Mouse (Mus musculus) stomach, adult 2 months (tissue): ENCODE measurements around the gene Gm3317. TPM values are rescaled to one million over a fixed set of nuclear protein-coding genes. Genes with fewer than 3 reads are reported as not detected.

Experiments
- polyA plus RNA-seq: library from polyadenylated mRNA; depleted of rRNA; stranded (reverse); fragments of >200 nt; gene quantifications from 2 replicates; pipeline ENCODE4 v1.2.3, GENCODE M21; 2012; rRNA removed

The Gm3317 gene
- polyA plus RNA-seq: not detected in 2 replicates

GRCm38 (mm10) chr14:5164235-5164634 lies at the start of gene Gm3317:
TSS of gene Gm3317 (plus strand) at chr14:5164535.

GRCm38 (mm10) chr14:5131219-5131618 lies 33.1 kb upstream of the Gm3317 start, which contains the start of gene Gm8279:
TSS of gene Gm8279 (plus strand) at chr14:5131519.

GRCm38 (mm10) chr14:5185493-5185892 lies 21.2 kb downstream of the Gm3317 start, which contains the start of gene Gm8271:
TSS of gene Gm8271 (plus strand) at chr14:5185793.

Other genes with a start within 250 kb of the Gm3317 start
- gene Gm8297, start 180.6 kb upstream of the Gm3317 start, polyA plus RNA-seq: not detected in 2 replicates
- not detected in 2 replicates for gene Gm3298, start 148.6 kb upstream of the Gm3317 start, polyA plus RNA-seq
- not detected in 2 replicates for gene 4930555G01Rik, start 113.9 kb upstream of the Gm3317 start, polyA plus RNA-seq
- gene Gm8281, start 93.5 kb upstream of the Gm3317 start, polyA plus RNA-seq: not detected in 2 replicates
- not detected in 2 replicates for gene Gm8279, start 33.0 kb upstream of the Gm3317 start, polyA plus RNA-seq
- gene Gm8271, start 21.3 kb downstream of the Gm3317 start, polyA plus RNA-seq: not detected in 2 replicates
- gene Gm3526, start 96.0 kb downstream of the Gm3317 start, polyA plus RNA-seq: not detected in 2 replicates
- gene Gm3542, start 170.4 kb downstream of the Gm3317 start, polyA plus RNA-seq: not detected in 2 replicates
- gene Gm3500, start 224.5 kb downstream of the Gm3317 start, polyA plus RNA-seq: not detected in 2 replicates